Mouse (Mus musculus): ENCODE measurements around the gene Relt. TPM values are rescaled to one million over a fixed set of nuclear protein-coding genes. Genes with fewer than 3 reads are reported as not detected.

Gene Relt
- total RNA-seq, 2 experiments from 2014 or later: 10.5 to 14.3 TPM

DNA sequence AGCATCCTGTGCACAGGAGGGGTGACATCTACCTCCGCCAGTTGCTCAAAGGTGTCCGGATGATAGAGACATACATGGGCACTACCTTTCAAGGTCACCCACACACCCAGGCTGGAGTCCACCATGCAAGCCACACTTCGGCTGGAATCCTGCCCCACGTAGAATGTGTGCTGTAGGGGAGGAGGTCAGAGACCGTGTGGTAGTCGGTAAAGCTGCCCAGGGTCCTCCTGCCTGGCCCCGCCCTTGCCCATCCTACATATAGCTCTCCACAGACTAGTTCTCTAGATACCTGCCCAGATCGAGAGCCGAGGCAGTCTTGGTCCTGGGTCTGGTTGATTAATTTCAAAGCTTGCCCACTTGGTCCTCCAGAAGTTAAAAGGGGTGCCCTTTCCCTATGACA lies 13.5 kb upstream of the Relt start:
- DNase-seq (ENCODE audit: low spot score in 2 of 2): no peak

DNA sequence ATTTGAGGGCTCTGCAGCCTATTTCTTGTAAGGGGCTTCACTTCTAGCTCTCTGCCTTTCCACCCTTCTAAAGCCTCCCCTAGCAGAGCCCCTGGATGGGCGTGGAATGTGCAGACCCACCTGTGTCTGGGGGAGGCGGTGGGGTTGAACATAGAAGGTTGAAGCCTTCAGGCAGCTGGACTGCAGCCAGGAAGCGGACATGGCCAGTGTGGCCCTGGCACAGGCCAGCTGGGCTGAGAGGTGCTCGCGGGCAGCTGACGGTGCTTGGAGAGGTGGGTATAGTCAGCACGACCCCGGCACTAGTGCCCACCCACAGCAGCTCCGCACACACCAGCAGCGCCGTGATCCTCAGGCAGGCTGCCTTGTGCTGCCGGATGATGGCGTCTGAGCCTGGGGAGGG lies 13.0 kb upstream of the Relt start:
- no peak for DNase-seq (ENCODE audit: low spot score in 2 of 2)

DNA sequence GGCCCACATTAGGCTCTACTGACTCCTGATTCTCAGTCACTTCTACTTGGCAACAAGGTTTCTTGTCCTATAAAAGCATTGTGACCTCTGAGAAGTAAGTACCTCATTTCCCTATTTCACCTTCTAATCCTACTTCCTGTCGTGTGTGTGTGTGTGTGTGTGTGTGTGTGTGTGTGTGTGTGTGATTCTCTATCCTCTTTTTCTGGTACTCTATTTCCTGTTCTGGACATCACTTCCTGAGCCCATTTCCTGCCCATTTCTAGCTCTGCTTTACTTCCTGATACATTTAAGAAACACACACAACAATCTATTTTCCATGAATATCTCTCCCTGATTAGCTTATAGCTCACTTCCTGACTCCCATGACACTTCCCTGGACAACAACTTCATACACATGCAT lies 12.6 kb upstream of the Relt start:
- DNase-seq (ENCODE audit: low spot score in 2 of 2): no peak

DNA sequence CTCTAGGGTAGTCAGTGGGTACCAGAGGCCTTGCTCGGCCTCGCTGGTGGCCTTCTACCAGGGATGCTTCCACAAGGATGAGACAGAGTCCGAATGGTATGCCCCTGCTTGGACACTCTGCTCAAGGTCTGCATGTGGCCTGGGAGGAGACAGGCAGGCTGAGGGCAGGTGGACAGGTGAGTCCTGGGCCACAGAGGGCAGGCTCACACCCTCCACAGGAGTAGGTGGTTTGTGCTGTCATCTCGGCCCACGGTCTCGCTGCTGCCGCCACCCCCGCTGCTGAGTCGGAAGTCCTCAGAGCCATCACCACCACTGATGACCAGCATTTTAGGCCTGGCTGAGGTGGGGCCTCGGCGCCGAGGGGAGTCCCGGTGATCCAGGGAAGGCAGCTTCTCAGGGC lies 10.0 kb upstream of the Relt start:
- no peak for DNase-seq (ENCODE audit: low spot score in 2 of 2)

DNA sequence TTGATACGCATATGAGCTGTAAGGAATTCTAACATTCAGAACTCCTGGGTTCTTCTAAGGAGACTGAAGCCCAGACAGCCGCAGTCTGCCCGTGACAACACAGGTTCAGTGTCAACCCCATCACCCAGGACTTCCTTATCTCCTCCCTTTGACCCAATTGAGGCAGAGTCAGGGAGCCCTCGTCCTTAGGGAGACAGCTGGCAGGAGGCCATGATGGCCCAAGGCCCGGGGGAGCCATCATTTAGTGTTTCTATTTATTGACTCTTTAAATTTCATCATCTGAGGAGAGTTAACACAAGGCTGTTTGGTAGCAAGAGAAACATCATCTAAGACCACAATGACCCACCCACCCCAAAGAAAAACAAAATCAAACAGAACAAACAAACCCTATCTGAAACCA lies 8.6 kb upstream of the Relt start:
- no peak for DNase-seq (ENCODE audit: low spot score in 2 of 2)

DNA sequence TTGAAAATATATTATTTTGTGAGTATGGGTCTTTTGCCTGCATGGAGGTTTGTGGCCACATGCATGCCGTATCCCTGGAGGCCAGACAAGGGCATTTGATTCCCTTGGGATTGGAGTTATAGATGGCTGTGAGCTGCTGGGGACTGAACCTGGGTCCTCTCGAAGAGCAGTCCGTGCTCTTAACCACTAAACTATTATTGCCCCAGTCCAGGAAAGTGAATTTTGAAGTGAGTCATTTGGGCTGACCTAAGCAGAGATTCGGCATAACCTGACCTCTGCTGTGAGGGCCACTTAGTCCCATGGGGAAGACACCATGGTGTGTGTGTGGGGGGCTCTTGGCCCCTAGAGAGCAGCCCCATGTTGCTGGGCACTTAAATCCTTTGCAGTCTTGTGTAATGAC lies 8.1 kb upstream of the Relt start:
- DNase-seq (ENCODE audit: low spot score in 2 of 2): no peak

DNA sequence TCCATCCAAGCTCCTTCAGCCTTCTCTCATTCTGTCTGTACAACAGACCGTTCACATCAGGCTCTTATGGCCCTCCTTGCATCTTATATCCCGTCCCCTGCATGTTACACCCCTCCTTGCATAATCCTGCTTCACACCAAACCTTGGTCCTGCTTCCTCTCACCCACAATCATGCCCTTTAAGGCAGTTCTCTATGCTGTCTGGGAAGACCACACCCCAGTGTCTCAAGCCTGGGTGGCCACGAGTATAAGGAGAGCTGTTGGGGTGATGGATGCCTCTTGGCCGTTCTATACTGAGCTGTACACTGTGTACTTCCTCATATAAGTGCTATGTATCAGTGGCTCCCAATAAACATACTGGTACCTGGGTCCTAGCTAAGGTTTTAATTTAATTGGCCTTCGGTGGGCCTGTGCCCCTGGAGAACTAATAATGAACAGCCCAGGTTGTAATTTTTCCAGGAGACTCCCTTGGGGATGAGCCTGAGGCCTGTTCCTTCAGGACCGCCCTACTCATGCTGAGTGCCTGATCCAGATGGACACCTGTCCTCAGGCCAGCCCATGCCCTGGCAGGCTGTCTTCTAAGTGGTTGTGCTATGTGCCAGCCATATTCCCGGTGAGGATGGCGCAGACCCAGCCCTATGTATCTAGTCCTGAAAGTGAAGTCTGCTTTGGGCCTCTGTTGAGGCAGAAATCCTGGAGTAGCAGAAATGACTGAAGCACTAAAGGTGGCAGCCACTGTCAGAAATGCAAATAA lies 6.8 kb upstream of the Relt start:
- no peak for DNase-seq (ENCODE audit: low spot score in 2 of 2)

DNA sequence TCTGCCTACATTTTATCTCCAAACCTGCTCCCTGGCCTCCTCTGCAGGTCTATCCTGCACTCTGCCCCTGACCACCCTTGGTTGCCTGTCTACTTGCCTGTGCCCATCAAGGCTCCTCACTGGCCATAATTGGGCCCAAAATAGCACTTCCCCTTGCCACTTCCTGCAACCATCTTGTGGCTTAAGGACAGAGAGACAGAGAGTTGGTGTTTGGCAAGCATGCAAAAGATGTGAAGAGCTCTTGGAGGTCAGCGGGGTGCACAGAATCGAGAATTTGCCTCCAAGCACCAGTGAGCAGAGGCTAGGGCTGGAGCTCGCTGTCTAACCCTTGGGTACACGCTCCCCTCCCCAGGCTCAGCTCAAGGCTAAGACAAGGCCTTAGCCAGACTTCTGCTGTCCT lies 5.3 kb upstream of the Relt start:
- no peak for DNase-seq (ENCODE audit: low spot score in 2 of 2)

DNA sequence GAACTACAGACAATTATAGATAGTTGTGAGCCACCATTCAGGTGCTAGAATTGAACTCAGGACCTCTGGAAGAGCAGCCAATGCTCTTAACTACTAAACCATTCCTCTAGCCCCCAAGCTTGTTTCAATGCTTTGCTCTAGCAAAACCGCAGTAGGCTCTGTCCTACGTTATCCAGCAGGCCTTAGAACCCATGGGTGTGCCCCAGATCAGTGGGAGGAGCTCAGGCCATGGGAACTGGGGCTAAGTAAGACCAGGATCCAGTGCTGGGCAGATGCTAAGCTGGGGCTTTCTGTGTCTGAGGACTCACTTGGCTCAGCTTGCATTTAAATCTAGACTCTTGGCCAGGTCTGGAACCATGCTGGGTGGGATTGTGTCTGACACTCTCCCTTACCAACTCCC lies 4.3 kb upstream of the Relt start:
- no peak for DNase-seq (ENCODE audit: low spot score in 2 of 2)

DNA sequence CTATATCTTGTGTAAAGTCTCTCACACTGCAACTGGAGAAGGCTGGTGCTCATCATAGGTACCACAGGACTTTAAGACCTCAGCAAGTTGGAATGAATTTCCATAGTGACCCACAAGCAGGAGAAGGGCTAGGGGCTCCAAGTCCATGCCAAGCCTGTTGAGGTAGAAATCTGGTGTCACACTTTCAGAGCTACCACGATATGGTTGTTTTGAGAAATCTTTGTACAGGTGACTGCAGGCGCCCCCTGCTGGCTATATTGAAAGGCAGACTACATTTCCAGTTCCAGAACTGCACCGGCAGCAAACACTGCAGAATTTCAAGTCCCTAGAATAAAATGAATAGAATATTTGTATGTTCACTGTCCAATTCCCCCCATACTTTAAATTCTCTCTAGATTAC lies 3.4 kb upstream of the Relt start:
- DNase-seq (ENCODE audit: low spot score in 2 of 2): peak; percentile 74 to 83

DNA sequence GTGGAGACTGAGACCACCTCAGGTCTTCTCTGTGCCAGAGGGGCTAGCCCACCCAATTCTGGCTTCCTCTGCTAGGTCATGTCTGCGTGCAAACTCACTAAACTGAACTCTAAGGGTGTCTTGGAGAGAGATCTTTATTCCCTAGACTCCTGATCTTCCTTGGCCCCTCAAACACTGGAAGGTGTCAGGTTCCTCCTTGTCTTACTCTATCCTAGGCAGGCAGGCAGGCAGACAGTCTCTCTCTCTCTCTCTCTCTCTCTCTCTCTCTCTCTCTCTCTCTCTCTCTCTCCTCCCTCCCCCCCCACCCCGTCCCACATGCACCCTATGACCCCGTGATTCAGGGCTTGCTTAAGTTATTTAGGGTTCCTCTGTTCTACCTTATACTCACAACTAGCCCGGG lies 893 bp downstream of the Relt start:
- DNase-seq (ENCODE audit: low spot score in 2 of 2): no peak

DNA sequence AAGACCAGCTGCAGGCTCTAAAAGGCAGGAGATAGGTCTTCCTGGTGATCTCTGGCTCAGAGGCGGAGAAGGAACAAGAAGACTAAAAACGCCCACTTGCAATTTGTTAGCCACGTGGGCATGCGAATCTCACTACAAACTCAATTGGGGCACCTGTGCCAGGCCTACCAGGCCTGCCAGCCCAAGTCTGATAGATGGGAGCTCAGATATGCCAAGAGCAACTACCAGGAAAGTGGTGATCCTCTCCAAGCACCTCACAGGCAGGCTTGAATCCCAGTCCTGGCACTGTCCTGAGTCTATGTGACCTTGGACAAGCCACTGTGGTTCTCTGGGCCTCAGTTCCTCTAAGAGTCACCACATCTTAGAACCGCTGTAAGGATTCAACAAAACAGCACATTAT lies 2.0 kb downstream of the Relt start:
- no peak for DNase-seq (ENCODE audit: low spot score in 2 of 2)

DNA sequence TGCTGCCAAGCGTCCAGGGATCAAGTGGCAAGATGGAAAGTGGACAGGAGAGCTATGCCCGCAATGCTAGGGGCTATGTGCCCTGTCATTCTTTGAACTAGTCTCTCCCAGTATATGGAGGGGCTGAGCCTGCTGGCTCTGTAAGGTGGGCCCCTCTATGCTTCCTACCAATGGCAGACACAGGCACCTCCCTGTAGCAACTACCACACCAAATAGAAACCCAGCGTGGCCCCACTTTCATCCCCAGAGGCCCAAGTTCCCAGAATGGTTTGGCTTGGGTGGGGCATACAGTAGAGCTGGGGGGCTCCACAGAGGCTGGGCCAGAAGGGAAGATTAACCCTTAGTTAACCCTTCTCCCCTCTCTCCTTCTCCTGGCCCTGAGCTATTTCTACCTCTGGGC lies 2.8 kb downstream of the Relt start:
- no peak for DNase-seq (ENCODE audit: low spot score in 2 of 2)

DNA sequence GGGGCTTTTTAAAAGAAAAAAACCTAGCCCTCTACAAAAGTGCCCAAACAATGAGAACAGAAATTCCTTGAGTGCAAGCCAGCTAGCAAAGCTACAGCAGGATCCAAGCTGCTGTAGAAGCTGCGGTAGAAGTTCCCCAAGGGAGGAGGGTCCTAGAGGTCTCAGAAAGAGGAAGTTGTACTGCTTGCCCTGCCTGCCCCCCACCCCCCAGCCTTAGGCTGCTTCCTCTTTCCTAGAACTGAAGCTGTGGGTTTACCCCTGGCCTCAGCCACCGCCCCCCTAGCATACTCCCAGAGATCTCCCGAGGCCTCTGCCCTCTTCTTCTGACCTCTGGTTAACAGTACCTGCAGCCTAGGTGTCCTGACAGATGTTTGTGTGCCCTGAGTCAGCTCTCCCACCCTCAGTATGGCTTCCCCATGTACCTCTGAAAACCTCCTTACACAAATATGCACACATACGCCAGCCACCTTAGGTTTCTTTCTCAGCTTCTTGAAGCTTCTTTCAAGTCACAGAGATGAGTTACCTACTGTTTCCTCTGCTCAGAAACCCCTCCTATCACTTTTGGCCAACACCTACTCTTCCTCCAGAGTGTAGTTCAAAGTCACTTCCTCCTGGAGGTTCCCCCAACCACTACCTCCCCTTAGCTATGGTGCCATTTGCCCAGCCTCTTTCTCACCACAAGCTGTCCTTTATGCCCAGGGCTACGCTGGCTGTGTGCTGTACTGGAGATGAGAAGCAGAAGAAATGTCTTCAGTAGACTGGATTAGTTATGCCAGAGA lies 7.3 kb downstream of the Relt start:
- no peak for DNase-seq (ENCODE audit: low spot score in 2 of 2)

DNA sequence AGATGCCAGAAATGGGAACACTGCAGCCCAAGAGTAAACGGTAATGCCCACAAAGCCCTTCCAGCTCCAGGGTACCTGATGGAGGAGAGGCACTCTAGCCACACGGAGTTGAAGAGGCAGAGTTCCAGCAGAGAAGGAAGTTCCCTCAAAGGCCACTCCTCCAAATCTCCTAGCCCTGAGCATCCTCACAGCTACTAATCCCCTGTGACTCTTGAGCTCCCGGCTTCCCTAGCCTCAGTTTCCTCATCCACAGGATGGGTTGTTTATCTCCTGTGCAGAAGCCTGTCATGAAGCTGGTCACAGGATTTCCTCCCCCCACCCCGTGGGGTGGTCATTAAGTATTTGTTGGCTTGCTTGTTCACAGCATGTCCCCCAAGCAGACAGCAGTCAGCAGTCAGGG lies 7.9 kb downstream of the Relt start:
- DNase-seq (ENCODE audit: low spot score in 2 of 2): no peak

DNA sequence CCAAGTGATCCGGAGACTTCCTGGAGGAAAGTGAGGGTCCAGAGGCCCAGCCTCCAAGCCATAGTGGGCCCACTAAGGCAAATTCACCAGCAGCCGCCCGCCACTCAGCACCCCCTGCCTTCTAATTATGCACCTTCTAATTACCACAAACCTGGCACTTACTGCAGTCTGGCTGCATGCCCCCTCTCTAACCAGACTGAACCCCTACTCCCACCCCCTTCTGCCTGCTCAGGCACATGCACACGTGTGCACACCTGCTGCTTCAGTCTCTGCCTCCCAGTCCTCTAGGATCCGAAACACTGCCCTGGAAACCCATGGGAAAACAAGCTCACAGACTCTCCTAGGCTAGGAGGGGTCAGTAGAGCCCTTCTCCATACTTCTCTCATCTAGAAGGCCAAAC lies 8.4 kb downstream of the Relt start:
- DNase-seq (ENCODE audit: low spot score in 2 of 2): peak in 1 of 2 experiments; percentile 69

DNA sequence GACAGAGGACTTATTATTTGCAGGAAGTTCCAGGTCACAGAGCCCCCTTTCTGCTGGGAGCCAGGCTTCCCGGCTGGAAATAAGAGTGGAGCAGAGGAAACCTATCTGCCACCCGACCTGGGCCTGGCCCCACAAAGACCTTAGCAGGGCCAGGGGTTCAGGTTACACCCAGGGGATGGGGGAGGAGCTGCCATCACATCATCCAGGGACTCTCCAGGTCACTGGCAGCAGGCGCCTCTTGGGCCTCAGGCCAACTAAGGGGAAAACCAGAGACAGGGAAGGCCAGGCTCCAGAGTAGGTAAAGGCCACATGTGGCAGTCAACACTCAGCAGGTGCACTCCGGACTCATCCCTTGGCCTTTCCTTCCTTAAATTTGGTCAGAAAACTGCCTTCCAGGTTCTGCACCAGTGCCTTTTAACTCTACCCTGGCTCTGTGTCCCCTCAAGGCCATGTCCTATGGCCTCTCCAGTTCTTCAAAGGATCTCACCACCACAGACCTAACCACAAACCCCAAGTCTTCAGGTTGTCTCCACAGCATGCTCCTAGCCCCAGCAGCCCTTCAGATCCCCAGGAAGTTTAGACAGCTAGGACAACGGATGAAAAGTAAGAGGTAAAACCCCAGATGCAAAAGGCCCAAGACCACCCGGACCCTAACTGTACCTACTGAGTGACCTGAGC lies 9.0 kb downstream of the Relt start:
- DNase-seq (ENCODE audit: low spot score in 2 of 2): no peak

DNA sequence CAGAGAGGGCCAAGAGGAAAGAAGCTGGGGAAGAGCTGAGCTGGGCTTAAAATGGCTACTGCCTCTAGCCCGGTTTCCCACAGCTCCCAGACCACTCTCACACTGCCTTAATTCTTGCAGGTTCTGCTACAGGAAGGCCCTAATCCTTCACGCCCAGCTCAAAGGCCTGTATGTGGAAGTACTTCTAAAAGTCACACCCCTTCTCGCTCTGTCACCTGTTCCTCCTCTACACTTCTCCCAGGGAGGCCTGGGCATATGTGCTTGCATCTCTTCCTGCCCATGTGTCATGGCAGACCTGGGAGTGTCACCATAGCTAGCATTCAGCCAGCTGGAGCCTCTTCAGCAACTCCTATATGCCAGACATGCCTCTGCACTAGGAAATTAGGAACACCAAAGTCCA lies 9.8 kb downstream of the Relt start:
- no peak for DNase-seq (ENCODE audit: low spot score in 2 of 2)

DNA sequence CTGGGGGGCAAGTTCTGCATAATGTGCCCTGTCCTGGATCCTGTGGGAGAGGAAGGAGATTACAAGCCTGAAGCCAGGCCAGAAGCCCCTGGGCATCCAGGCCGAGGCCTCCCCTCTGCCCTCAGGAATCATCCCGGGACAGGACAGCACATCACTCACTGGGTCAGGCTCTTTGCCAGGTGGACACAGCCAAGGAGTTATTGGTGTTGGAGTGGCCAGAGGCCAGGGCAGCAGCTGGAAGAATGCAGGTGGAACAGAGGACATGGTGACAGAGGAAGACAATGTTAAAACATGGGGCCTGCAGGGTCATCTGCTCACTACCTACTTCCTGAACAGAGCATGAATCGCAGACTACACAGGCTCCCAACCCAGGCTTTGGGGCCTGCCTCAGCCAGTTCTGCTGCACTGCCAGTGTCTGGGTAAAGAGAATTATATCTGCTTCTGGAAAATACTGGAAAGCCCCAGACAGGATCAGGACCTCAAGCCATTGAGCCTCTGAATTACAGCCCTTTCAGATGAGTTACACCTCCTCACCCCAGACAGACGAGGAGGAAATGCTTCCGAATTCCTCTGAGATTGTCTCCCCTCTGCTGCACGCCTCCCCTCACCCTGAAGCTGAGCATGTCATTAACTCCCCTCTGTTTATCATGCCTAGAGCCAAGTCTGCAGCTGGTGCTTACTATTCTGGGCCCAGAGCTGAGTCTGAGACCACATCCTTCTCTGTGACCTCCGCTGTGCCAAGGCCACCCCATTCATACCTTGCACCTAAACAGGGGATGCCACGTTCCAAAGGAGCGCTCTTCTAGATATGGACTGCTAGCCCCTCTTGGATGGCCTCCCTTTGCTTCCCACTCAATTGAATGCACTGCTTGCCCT lies 11.5 kb downstream of the Relt start:
- no peak for DNase-seq (ENCODE audit: low spot score in 2 of 2)

DNA sequence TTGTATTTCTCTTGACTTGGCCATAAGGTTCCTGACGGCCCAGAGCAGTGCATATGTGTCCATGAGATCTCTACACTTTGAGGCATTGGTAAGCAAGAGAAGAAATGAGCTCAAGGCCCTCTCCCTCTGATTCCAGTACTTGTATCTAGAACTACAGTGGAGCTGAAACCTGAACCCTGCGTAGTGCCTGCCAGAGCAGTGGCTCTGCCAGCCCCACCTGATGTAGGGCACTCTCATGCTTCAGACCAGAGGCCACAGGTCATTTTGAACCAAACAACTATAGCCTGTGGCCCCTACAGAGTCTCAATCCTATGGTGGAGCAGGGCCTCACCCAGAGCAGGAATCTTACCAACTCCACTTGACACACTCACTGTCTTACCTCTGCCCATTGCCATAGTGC lies 13.7 kb downstream of the Relt start:
- no peak for DNase-seq (ENCODE audit: low spot score in 2 of 2)

DNA sequence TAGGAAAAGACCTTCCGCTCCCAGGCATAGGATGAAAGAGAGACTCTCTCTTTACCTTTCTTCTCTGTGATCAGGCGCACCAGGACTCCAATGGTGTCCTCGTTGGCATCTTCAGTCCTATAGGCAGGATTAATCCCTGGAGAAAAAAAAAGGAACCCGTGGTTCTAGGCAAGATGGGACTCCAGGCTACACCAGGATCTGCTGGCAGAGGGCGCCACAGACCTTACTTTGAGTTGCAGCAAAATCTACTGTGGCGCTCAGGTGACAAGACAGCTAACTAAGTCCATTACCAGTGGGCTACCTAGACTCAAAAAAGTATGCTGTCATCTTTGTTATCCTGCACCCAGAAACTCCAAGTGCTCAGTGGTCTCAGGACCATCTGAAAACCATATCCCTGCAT lies 14.5 kb downstream of the Relt start:
- peak; percentile 71 to 84 for DNase-seq (ENCODE audit: low spot score in 2 of 2)

All from layer of hippocampus, postnatal 14 days (tissue).